Mouse (Mus musculus) ES-E14 (cell line): ENCODE data around the gene Elfn2. TPM values are rescaled to one million over a fixed set of nuclear protein-coding genes. Genes with fewer than 3 reads are reported as not detected.

Experiments
- DNase-seq: peaks from one replicate; pipeline ENCODE4 v3.0.0-alpha.2; 2013; ENCODE audit warnings: low read depth, low spot score
- H3K27ac ChIP-seq: 2 replicates; pipeline ENCODE4 v1.5.1; 2012; ENCODE audit warnings: low read depth, mild to moderate bottlenecking, low read length, moderate library complexity, mixed read lengths; ENCODE audit not compliant: poor library complexity, insufficient read depth, severe bottlenecking
- H3K36me3 ChIP-seq: 2 replicates; pipeline ENCODE4 v1.6.1; 2012; ENCODE audit warnings: mild to moderate bottlenecking, low read length, moderate library complexity, mixed read lengths; ENCODE audit not compliant: control insufficient read depth, poor library complexity, insufficient read depth, severe bottlenecking
- H3K4me1 ChIP-seq, 2 experiments: fragments of 150-350 bp in 1 of 2; sonication (generic) in 1 of 2; 2 replicates each; pipeline ENCODE4 v1.6.1; 2012; ENCODE audit warnings: low read length in 2 of 2, mild to moderate bottlenecking in 1 of 2, mixed read lengths in 1 of 2; ENCODE audit not compliant: control insufficient read depth in 2 of 2, insufficient read depth in 2 of 2, poor library complexity in 1 of 2
- H3K4me3 ChIP-seq, 2 experiments: fragments of 150-350 bp in 1 of 2; sonication (generic) in 1 of 2; 2 replicates each; pipeline ENCODE4 v1.5.1; 2012; ENCODE audit warnings: low read length in 2 of 2, low read depth in 1 of 2, mild to moderate bottlenecking in 1 of 2, mixed read lengths in 1 of 2; ENCODE audit not compliant: insufficient read depth in 1 of 2, poor library complexity in 1 of 2, severe bottlenecking in 1 of 2
- H3K9ac ChIP-seq: 2 replicates; pipeline ENCODE4 v1.6.1; 2012; ENCODE audit warnings: low read depth, mild to moderate bottlenecking, low read length, mixed read lengths; ENCODE audit not compliant: poor library complexity, insufficient read depth, severe bottlenecking
- H3K9me3 ChIP-seq: fragments of 150-350 bp; sonication (generic); 2 replicates; pipeline ENCODE4 v1.6.1; 2012; ENCODE audit warnings: low read depth, mild to moderate bottlenecking, low read length; ENCODE audit not compliant: control insufficient read depth, insufficient read depth
- CHD2 ChIP-seq: IDR thresholded peaks from 2 replicates; pipeline ENCODE4 v1.6.1; 2014; ENCODE audit warnings: mild to moderate bottlenecking, low read depth, low read length, inconsistent platforms
- HCFC1 ChIP-seq: IDR thresholded peaks from 2 replicates; pipeline ENCODE4 v1.6.1; 2012; ENCODE audit warnings: low read length, inconsistent platforms, borderline replicate concordance; ENCODE audit not compliant: insufficient read depth
- MAFK ChIP-seq: IDR thresholded peaks from 2 replicates; pipeline ENCODE4 v1.6.1; 2014; ENCODE audit warnings: mild to moderate bottlenecking, low read depth, low read length, inconsistent platforms; ENCODE audit not compliant: insufficient read depth
- ZC3H11A ChIP-seq: IDR thresholded peaks from 2 replicates; pipeline ENCODE4 v1.6.1; 2012; ENCODE audit warnings: low read depth, mild to moderate bottlenecking, inconsistent platforms, low read length, borderline replicate concordance
- ZNF384 ChIP-seq: IDR thresholded peaks from 2 replicates; pipeline ENCODE4 v1.6.1; 2012; ENCODE audit warnings: low read depth, low read length, inconsistent platforms
- in situ Hi-C, 2 experiments: fragments of 600-800 bp; cut with MboI; formaldehyde crosslinking; loops; one replicate each; pipeline ENCODE4 v1.15.1; 2025; ENCODE audit warnings: low sequenced_read_pairs in 2 of 2, inconsistent platforms in 1 of 2; ENCODE audit not compliant: unreplicated experiment in 2 of 2
- total RNA-seq: library from RNA; depleted of rRNA; stranded (reverse); fragments of 300-350 nt; gene quantifications from 2 replicates; pipeline ENCODE4 v1.2.3, GENCODE M21; 2012

Elfn2 gene
- total RNA-seq, 1 experiment = 0.09 TPM

DNA sequence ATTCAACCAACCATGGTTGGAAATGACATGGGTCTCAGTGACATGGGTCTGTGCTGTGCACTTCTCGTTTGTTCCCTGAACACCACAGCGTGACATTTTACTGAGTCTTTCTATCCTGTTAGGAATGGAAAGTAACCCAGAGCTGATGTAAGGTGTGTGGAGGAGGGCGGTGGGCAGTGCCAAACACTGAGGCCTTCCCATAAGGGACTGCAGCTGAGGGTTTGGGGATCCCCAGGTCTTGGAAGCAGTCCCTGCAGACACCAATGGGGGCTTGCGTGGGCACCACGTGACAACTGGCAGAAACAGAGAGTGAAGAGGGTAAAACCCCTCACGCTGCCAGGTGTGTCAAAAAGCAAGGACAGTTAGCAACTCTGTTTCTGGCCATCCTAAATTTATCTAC, 39.6 kb upstream of the Elfn2 start:
- no peak for DNase-seq
- Histone ChIP-seq H3K9ac (no peak overlapping the region), H3K4me3 (no peak overlapping the region), H3K9me3 (no peaks in the 10 kb centered on the region), H3K36me3 (no peaks in the 10 kb centered on the region), H3K27ac (no peak overlapping the region), H3K4me1 (no peaks in the 10 kb centered on the region)
- in situ Hi-C loops = no loop called here
- TF ChIP-seq ZNF384 (no peak), MAFK (no peak), CHD2 (no peak), HCFC1 (no peak), ZC3H11A (no peak)

DNA sequence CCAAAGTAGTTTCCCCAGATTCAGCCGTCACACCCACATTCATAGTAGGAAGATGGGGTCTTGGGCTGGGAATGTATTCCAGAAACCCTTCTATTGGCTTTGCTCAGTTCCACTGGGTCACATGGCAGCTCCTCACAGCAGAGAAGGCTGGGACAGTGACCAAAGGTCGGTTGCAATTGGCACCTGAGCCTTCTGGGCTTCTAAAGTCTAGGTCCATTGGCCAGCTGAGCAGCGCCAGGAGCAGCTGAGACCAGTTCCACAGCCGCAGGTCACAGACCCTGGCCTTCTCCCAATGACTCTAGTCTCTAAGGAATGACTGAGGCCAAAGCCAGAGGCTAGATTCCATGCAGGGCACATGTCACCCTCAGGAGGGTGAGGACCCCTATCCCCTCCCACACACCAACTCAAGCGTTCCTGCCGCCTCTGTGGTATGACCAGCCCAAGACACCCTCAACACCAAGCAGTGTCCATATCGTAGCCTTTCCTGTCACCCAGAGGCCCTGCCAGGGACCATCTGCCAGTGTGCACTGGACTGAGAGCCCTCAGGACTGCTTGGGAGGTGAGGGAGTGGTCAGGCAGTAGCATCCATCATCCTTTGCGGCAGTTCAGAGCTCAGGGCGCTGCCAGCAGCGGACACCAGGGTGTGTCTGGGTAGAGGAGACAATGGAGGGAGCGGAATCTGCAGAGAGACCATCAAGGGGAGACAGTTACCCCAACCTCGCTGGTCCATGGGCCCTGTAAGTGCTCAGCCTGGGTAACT, 37.6 kb upstream of the Elfn2 start:
- in situ Hi-C loops = no loop called here
- no peak overlapping the region for H3K4me3 ChIP-seq
- no peak for DNase-seq
- H3K27ac ChIP-seq = no peak overlapping the region
- no peaks in the 10 kb centered on the region for H3K4me1 ChIP-seq
- H3K9ac ChIP-seq = no peak overlapping the region
- H3K36me3 ChIP-seq = no peaks in the 10 kb centered on the region
- TF ChIP-seq ZC3H11A (no peak), ZNF384 (no peak), HCFC1 (no peak), MAFK (no peak), CHD2 (no peak)
- H3K9me3 ChIP-seq = no peaks in the 10 kb centered on the region

DNA sequence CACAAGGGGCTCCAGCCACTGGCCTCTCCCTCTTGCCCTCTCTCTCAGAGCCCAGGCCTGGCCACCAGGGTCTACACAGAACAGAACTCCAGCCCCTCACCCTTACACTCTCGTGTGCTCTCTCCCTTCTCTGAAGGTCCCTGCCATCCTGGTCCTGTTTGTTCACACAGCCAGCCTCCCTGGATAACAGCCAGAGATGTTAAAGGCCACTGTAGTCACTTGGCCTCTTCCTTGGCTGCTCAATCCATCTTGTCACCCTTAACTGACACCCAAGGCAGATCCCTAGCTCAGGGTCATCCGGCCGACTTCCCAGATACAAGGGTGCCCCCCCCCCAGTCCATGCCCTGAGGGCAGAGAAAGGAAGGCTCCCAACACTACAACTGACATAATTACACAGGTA, 36.7 kb upstream of the Elfn2 start:
- Histone ChIP-seq H3K9ac (no peak overlapping the region), H3K27ac (no peak overlapping the region), H3K4me1 (peaks cover 0 to under 1% of the 10 kb centered on the region in 2 experiments; a peak in 1 of 4 replicates), H3K36me3 (no peaks in the 10 kb centered on the region), H3K9me3 (no peaks in the 10 kb centered on the region), H3K4me3 (no peak overlapping the region)
- in situ Hi-C loops = no loop called here
- no peak for TF ChIP-seq ZC3H11A
- no peak for TF ChIP-seq HCFC1
- no peak for DNase-seq

DNA sequence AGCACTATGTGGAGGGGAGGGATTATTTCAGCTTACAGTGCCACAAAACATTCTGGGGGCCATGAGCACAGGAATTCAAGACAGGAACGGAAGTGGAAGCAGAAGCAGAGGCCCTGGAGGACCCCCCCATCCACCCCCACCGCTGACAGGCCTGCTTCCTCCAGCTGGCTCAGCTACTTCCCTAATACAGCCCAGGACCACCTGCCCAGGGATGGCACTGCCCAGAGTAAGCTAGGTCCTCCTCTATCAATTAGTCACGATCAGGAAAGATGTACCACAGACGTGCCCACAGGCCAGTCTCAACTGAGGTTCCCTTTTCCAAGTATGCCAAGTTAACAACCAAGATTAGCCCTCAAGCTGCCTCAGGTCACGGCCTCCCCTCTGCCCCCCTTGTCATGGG, 35.6 kb upstream of the Elfn2 start:
- DNase-seq = no peak
- in situ Hi-C loops = no loop called here
- Histone ChIP-seq H3K4me1 (peaks cover 0 to 8% of the 10 kb centered on the region in 2 experiments; a peak in 1 of 4 replicates), H3K9ac (no peak overlapping the region), H3K9me3 (no peaks in the 10 kb centered on the region), H3K27ac (no peak overlapping the region), H3K36me3 (no peaks in the 10 kb centered on the region), H3K4me3 (no peak overlapping the region)
- no peak for TF ChIP-seq ZC3H11A
- no peak for TF ChIP-seq MAFK
- no peak for TF ChIP-seq ZNF384
- TF ChIP-seq CHD2 = no peak
- no peak for TF ChIP-seq HCFC1

DNA sequence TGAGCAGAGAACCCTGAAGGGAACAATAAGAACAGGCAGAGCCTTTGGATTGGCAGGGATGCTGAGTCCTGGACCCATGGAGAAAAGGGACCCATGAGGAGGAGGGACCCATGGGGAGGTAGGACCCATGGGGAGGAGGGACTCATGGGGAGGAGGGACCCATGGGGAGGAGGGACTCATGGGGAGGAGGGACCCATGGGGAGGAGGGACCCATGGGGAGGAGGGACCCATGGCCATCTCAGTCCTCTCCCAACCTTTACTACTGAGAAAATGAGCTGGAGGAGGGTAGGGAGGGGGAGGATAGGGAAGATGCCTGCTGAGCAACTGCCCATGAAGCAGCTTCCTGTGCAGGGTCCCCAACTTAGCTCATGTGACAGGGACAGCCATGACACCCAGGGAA, 34.4 kb upstream of the Elfn2 start:
- no peak overlapping the region for H3K9ac ChIP-seq
- TF ChIP-seq HCFC1 (no peak), ZC3H11A (no peak), CHD2 (no peak), MAFK (no peak), ZNF384 (no peak)
- in situ Hi-C loops = no loop called here
- no peaks in the 10 kb centered on the region for H3K36me3 ChIP-seq
- H3K4me1 ChIP-seq = peaks cover 0 to 13% of the 10 kb centered on the region in 2 experiments; a peak in 1 of 4 replicates
- H3K27ac ChIP-seq = no peak overlapping the region
- peak; percentile 29 for DNase-seq
- no peak overlapping the region for H3K4me3 ChIP-seq
- H3K9me3 ChIP-seq = no peaks in the 10 kb centered on the region
